Mouse (Mus musculus) brain, embryonic 14.5 days (tissue): ENCODE data around the gene Chat.

Source experiments
- CTCF ChIP-seq: fragments of 200-500 bp; IDR thresholded peaks from 2 replicates; pipeline ENCODE4 v1.5.1; 2012; ENCODE audit warnings: inconsistent platforms, mild to moderate bottlenecking, moderate library complexity, borderline replicate concordance; ENCODE audit not compliant: insufficient read depth, insufficient read length; ENCODE audit errors: extremely low read depth
- POLR2A ChIP-seq: fragments of 200-500 bp; IDR thresholded peaks from 2 replicates; pipeline ENCODE4 v1.6.1; 2012; ENCODE audit warnings: mild to moderate bottlenecking, inconsistent platforms, borderline replicate concordance; ENCODE audit not compliant: poor library complexity, insufficient read depth, insufficient read length, severe bottlenecking; ENCODE audit errors: extremely low read depth

DNA sequence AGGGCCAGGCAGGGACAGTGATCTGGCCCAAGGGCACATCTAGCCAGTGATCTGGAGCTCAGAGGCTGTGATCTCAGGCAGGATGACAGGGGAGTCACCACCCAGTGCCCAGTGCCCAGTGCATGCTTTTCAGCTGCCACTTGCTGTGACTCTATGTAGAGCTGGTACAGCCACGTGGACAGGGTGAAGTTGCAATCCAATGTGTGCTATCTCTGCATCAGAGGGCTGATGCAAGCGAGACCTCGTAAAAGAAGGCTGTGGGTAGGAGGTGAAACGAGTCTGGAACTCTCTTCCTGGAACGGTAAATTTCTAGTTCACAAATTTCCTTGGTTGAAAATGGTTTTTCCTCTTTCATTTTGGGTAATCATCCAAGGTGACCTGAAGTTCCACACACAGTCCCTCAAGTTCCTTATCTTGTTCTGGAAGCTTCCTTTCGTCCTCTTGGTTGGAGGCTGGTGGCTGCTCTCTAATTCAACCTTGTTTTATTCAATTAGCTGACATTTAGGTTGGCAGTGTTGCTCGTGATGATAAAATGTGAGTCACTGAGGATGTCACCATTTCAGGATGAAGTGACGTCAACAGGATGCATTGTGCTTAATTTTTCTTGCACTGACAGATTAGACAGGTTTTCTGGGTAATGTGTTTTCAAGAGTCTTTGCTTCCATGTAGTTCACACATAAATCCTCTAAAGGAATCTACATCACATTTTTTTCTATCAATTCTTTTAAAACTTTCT, 30.5 kb upstream of the Chat start:
- TF ChIP-seq POLR2A (no peak), CTCF (no peak)
